Mouse (Mus musculus) inflammation-experienced regulatory T-cells, adult 6 months (primary cell): ENCODE results near the gene Nol11. TPM values are rescaled to one million over a fixed set of nuclear protein-coding genes. Genes with fewer than 3 reads are reported as not detected.

Experiments used
- ATAC-seq: one replicate; pipeline ENCODE4 v1.8.0; 2017
- polyA plus RNA-seq, 3 experiments: library from polyadenylated mRNA; unstranded; fragments of 100-300 nt; shearing (Covaris generic); gene quantifications; one replicate each; pipeline ENCODE4 v1.2.1; 2017

Gene Nol11
- 10 to 100 TPM; 39.3 to 62.7 (median 43.0) TPM for polyA plus RNA-seq

DNA sequence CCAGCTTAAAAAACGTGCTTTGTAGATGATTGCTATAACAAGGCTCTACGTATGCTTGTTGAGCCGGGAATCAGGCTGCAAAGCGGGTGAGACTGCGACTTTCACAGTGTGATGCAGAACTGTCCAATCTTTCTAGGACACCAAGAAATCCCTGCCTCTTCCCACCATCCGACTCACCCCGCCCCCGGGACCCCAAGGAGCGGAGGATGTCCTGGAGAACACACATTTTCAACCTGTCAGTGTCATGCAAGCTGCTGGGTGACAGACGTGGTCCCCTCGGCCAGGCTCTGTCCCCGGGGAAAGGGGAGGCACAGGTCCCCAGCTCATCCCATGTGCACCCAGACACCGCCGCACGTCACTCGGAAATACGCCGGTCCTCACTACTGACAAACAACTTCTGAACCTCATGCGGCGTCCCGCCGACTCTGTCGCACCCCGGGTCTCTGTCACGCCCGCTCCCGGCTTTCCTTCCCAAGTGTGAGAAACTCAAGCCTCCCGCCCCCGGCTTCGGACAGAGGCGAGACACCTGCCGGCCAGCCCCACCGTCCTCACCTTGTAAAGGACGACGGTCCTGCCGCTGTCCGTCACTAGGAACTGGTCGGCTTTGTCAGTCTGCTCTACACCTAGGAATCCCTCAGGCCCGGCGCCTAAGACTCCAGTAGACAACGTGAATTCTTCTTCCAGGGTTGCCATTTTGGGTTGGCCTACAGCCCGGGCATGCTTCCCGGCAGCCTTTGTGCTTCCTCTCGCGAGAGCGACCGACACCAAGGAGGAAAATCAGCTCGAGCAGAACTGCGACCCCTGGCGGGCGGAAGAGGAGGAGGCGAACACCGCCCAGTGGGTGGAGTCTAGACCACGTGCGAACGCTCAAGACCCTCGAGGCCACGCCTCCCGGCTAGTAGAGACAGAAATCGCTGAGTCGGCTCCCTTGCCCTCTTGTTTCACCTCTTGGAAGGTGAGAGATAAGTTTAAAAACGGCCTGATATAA, at the start of gene Nol11:
Gene Nol11 (minus strand): TSS at position 817 of the 988 bp plus-strand sequence.
- peak; percentile 99 for ATAC-seq

GRCm38 (mm10) chr11:107238506-107238905, 49.3 kb upstream of the Nol11 start:
- no peak for ATAC-seq

GRCm38 (mm10) chr11:107237532-107237931, 48.4 kb upstream of the Nol11 start:
- ATAC-seq = no peak

GRCm38 (mm10) chr11:107233252-107233890, 44.2 kb upstream of the Nol11 start:
- no peak for ATAC-seq

GRCm38 (mm10) chr11:107230128-107230527, 40.9 kb upstream of the Nol11 start:
- ATAC-seq = no peak

DNA sequence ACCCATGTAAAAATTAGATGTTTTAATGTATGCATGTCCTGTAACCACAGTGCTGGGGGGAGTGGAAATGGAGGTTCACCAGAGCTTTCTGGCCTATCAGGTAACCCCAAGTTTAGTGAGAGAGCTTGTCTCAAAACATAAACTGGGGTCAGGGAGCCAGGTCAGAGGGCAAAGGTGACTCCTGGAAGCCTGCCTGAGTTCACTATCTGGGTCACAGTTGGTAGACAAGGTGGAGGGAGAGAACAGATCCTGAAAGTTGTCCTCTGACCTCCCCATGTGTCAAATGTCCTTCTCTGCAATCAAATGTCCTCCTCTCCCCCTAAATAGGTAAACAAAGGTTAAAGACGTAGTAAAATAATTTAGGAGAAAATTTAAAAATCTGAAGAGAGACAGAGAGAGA, 37.2 kb upstream of the Nol11 start:
- no peak for ATAC-seq

DNA sequence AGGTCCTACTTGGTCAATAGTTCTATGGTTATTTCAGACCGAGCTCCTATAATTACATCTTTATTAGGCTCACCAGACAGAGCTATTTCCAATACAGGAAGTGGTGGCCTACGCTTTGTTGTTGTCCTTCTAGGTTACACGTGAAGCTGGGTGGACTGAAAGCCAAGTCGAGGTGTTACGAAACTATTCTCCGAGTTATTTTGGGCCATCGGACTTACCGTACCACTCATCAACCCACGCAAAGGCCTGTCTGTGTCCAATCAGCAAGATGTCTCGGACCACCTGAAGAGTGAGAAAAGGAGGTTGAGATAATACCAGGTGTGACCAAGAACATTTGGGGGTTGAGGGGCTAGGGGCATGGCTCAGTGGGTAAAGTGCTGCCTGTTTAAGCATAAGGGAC, 36.8 kb upstream of the Nol11 start:
- no peak for ATAC-seq

GRCm38 (mm10) chr11:107225301-107225700, 36.1 kb upstream of the Nol11 start:
- no peak for ATAC-seq

DNA sequence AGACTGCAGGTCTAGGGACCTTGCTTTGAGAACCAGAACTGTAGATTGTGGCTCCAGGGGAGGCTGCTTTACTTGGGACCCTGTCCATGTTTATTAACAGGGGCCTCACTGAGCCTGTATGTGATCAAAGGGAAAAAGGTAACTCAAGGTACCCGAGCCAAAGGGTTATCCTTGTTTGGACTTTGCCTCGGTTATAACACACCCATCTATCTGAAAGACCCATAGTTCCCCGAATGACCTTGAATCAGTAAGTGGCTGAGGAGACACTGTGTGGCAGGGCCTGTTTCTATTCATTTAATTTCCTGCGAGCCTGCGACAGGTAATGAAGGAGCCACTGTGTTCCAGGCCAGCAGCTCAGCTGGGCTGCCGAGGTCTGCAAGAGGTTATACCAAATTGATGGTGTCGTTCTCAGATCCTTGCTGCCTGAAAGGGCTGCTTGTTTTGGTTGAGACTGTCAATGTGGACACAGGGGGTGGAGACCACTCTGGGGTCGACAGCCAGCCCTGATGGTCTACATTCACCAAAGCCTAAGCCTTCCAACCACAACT, 34.6 kb upstream of the Nol11 start:
- ATAC-seq = no peak

DNA sequence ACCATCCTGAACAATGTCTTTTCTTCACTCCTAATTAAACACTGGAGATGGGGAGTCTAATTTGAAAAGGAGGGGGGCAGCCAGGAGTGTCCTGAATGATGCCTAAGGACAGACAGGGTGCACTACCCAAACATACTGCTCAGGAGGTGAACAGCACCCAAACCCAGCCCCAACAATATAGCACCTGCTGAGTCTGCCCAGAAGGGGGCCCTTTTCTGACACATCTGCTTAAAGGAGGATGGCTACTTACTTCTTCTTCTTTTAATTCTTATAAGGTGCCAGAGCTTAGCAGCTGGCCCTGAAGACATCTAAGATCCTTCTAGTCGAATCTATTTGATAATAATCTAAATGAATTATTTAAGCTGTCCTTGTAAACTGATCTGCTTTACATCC, 34.0 kb upstream of the Nol11 start:
- ATAC-seq = no peak

GRCm38 (mm10) chr11:107222531-107223168, 33.5 kb upstream of the Nol11 start:
- ATAC-seq = no peak

- no peak for ATAC-seq
Observed at GRCm38 (mm10) chr11:107215111-107215510, 25.9 kb upstream of the Nol11 start.

DNA sequence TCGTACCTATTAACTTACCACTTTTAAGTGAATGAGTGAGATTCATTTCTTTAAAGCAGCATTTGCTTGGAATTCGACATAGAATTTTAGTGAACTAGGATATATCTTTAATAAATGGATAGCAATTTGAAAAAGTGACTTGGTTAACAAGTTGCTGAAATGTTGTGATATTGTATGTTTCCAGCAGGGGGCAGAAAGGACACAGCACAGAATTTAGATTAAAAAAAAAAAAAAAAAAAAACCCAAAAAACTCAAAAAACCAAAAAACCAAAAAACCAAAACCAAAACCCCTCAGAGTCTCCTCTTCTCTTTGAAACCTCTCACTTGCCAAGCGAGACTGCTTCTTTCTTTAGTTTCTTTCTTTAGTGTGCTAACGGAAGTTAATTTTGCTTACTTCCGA, 24.6 kb upstream of the Nol11 start:
- peak; percentile 28 for ATAC-seq

DNA sequence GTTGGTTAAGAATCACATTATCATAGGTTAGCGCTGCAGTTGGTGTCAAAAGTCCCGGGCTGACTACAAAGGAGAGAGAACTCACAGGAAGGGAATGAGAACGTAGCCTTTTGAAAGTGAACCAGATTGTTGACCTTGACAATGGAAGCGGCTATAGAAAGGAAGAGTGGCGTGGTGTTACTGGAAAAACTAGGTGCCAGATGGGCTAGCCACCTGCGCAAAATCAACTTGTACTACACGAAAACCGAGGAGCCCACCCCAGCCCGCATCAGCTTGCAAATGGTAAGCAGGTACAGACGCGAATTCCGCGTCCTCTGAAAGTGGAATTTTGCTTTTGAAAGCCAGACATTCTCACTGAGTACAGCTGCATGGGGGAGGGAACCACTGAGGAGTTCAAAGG, 20.6 kb upstream of the Nol11 start:
- no peak for ATAC-seq

DNA sequence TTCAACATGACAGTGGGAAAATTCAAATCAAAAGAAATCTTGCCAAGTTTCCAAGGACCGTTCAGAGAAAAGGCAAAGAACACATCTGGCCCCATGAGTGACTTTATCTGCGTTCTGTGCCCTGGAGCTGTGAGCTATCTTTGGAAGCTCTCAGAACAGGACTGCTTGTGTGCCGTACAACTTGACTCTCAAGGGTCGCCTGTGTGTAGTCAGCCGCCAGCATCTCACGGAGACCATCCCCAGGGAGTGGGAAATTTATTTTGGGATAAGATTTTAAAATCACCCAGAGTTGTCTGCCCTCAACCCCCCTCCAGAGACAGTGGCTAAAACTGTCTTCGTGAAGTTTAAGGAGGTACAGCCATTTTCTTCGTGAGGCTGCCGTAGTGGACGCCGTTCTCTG, 12.6 kb upstream of the Nol11 start:
- ATAC-seq = no peak

- no peak for ATAC-seq
Observed at GRCm38 (mm10) chr11:107199281-107199680, 10.1 kb upstream of the Nol11 start.

- no peak for ATAC-seq
Observed at GRCm38 (mm10) chr11:107195334-107195733, 6.2 kb upstream of the Nol11 start.

DNA sequence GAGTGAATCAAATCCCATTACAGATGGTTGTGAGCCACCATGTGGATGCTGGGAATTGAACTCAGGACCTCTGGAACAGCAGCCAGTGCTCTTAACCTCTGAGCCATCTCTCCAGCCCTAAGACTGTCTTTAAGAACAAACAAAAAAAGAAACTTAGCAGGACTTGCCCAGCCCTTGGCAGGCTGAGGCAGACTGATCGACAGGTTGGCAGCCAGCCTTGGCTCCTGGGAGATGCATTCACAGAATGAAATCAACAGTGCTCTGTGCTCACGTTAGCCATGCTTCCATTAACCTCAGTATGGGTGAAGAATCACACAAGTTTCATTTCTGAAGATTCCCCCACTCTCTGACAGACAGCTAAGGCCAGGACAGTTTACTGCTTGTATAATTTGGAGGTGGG, 1.2 kb upstream of the Nol11 start:
- no peak for ATAC-seq

DNA sequence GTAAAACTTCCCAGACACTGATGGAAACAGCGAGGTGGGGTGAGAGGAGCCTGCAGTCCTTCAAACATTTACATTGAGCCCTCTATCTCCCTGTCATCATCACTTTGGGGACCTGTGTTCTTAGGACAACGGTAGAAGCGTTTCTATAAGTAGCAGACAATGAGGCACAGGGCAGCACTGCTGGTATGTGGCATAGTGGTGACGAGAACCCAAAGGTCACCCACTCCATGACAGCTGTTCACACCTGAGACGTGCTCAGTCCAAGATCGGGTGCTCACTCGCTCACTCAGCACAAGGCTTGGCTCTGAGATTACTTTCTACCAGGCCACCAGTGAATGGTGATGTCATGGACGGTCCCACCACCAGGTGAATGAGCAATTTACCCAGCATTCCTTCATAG, 5.4 kb downstream of the Nol11 start:
- ATAC-seq = no peak

- no peak for ATAC-seq
Observed at GRCm38 (mm10) chr11:107161215-107161614, 28.0 kb downstream of the Nol11 start.

GRCm38 (mm10) chr11:107159034-107159433, 30.1 kb downstream of the Nol11 start:
- no peak for ATAC-seq

- ATAC-seq = no peak
Observed at GRCm38 (mm10) chr11:107156977-107157642, 32.1 kb downstream of the Nol11 start.

- no peak for ATAC-seq
Observed at GRCm38 (mm10) chr11:107155292-107155691, 33.9 kb downstream of the Nol11 start.
